Mouse (Mus musculus): Measurements from ENCODE around the gene Zmym4. TPM values are rescaled to one million over a fixed set of nuclear protein-coding genes. Genes with fewer than 3 reads are reported as not detected.

Zmym4 gene
- polyA plus RNA-seq, 1 experiment from 2014 or later = 12.9 TPM

Other genes starting within 250 kb of the Zmym4 start
- not detected in 2 replicates for gene Tfap2e, start 231.9 kb downstream of the Zmym4 start, polyA plus RNA-seq (2015; fragmentation: Nextera tagmentation; extraction: Ambion mirVana)
- 23.0 and 23.4 TPM in 2 replicates for gene Ncdn, start 214.7 kb downstream of the Zmym4 start, polyA plus RNA-seq (2015; fragmentation: Nextera tagmentation; extraction: Ambion mirVana)
- gene AU040320, start 214.6 kb downstream of the Zmym4 start, polyA plus RNA-seq (2015; fragmentation: Nextera tagmentation; extraction: Ambion mirVana) = 20.7 and 23.0 TPM in 2 replicates
- 44.3 and 47.4 TPM in 2 replicates for gene Sfpq, start 53.2 kb upstream of the Zmym4 start, polyA plus RNA-seq (2015; fragmentation: Nextera tagmentation; extraction: Ambion mirVana)
- 11.4 and 16.6 TPM in 2 replicates for gene Zmym1, start 93.0 kb upstream of the Zmym4 start, polyA plus RNA-seq (2015; fragmentation: Nextera tagmentation; extraction: Ambion mirVana)
- gene Zmym6, start 109.2 kb upstream of the Zmym4 start, polyA plus RNA-seq (2015; fragmentation: Nextera tagmentation; extraction: Ambion mirVana) = 10.6 and 10.7 TPM in 2 replicates
- gene Tmem35b, start 155.6 kb upstream of the Zmym4 start, polyA plus RNA-seq (2015; fragmentation: Nextera tagmentation; extraction: Ambion mirVana) = 12.6 and 13.9 TPM in 2 replicates
- 0.45 and 0.57 TPM in 2 replicates for gene Dlgap3, start 201.1 kb upstream of the Zmym4 start, polyA plus RNA-seq (2015; fragmentation: Nextera tagmentation; extraction: Ambion mirVana)